Comparison of ENCODE assay signal across 11 mouse cellular contexts in genomic region chr7:99445833-99446232, GRCm38 (mm10). TPM values are rescaled to one million over a fixed set of nuclear protein-coding genes. Genes with fewer than 3 reads are reported as not detected.
DNase-seq lines count a peak whose midpoint lies in the region; ATAC-seq and TF ChIP-seq lines count a peak whose summit lies in the region.
"Had no signal": no experiment of that assay in that cellular context is flagged by ENCODE, and none has a peak within 500 bp of the region (broad histone marks: within the 10 kb centered on the region; RNA-seq: fewer than 3 reads in every experiment).

No protein-coding gene starts in this region.

- peaks cover 16% of the 10 kb centered on the region for H3K4me1 ChIP-seq in E14TG2a.4 (replicated peaks; ENCODE audit: low read depth, low read length)
- H3K4me1 ChIP-seq: liver, embryonic 15.5 days had no signal

- intact Hi-C loops in left cerebral cortex, adult 2 months (cut with DNase I): no loop called here

- ATAC-seq in megakaryocyte, adult 5-6 weeks (ENCODE audit: poor library complexity, severe bottlenecking): 0 out of 2 replicates have a peak, but pooled peaks have one; percentile 29
- ATAC-seq in activated CD4-positive, CD25-positive, alpha-beta regulatory T cell, adult 4 months: no peak

- no peak overlapping the region for H3K27ac ChIP-seq in left cerebral cortex, adult 2 months
- H3K27ac ChIP-seq: kidney, embryonic 15.5 days; liver, embryonic 15.5 days had no signal

- no peak overlapping the region for H3K4me3 ChIP-seq in left cerebral cortex, adult 2 months
- no peak overlapping the region for H3K4me3 ChIP-seq in E14TG2a.4 (replicated peaks; ENCODE audit: low read length)
- H3K4me3 ChIP-seq: kidney, embryonic 15.5 days; liver, embryonic 15.5 days had no signal

- peaks cover 19% of the 10 kb centered on the region; the same call in 1 of the 2 replicates for H3K27me3 ChIP-seq in E14TG2a.4 (ENCODE audit: insufficient read depth, low read length)
- H3K27me3 ChIP-seq: kidney, embryonic 15.5 days; liver, embryonic 15.5 days had no signal

- DNase-seq in embryo, embryonic 10 days (ENCODE audit: low spot score): peak; percentile 63
- no peak for DNase-seq in embryo, embryonic 9.5 days (ENCODE audit: extremely low spot score)
- DNase-seq in left cerebral cortex, adult 2 months (ENCODE audit: extremely low spot score in 1 of 2, low spot score in 2 of 2): no peak
- DNase-seq in left cerebral cortex, adult 11 months (ENCODE audit: low spot score): no peak
- no peak for DNase-seq in adipocyte (ENCODE audit: low spot score)
- DNase-seq: heart, adult 18-20 months had no signal

- no peaks in the 10 kb centered on the region for H3K9me3 ChIP-seq in E14TG2a.4 (ENCODE audit: low read length)
- H3K9me3 ChIP-seq: kidney, embryonic 15.5 days; liver, embryonic 15.5 days had no signal

- H3K36me3 ChIP-seq in E14TG2a.4 (ENCODE audit: insufficient read depth, low read length): no peaks in the 10 kb centered on the region
- H3K36me3 ChIP-seq: kidney, embryonic 15.5 days; liver, embryonic 15.5 days had no signal

- TF ChIP-seq CTCF in left cerebral cortex, adult 2 months (IDR thresholded peaks at IDR 0.05): peak; percentile 42
- peak; percentile 30 for TF ChIP-seq CTCF in E14TG2a.4 (conservative IDR thresholded peaks at IDR 0.05; ENCODE audit: low read length)

RNA-seq across cellular contexts. Expression of gene Klhl35, which starts 20.0 kb away (rescaled TPM):
- total RNA-seq in left cerebral cortex, adult 2 months (2021): 1 to 10 TPM; 2.3 to 2.7 TPM
- total RNA-seq in megakaryocyte, adult 5-6 weeks (2015): 1.0 and 1.1 TPM in 2 replicates
- total RNA-seq in megakaryocyte, adult 5-6 weeks (2017): not detected in 2 replicates
- not detected for polyA plus RNA-seq in activated CD4-positive, CD25-positive, alpha-beta regulatory T cell, adult 4 months (2017; shearing (Covaris generic))
- total RNA-seq: heart, adult 18-20 months had no signal

RNA-seq across cellular contexts. Expression of gene Rps3, which starts 37.7 kb away (rescaled TPM):
- 100 to 1,000 TPM; 223 to 241 TPM for total RNA-seq in left cerebral cortex, adult 2 months (2021)
- 992 and 1,050 TPM in 2 replicates for total RNA-seq in megakaryocyte, adult 5-6 weeks (2015)
- 1,038 and 1,097 TPM in 2 replicates for total RNA-seq in megakaryocyte, adult 5-6 weeks (2017)
- 1,000 to 10,000 TPM; 2,602 to 3,921 TPM for polyA plus RNA-seq in activated CD4-positive, CD25-positive, alpha-beta regulatory T cell, adult 4 months (2017; shearing (Covaris generic))

Comparison
In these comparisons a context has a peak if more than half of its experiments do, and no peak if none do; other contexts are left out.
1. RNA of gene Rps3, which starts 37.7 kb away (total RNA-seq): 992 to 1,097 TPM in megakaryocyte, adult 5-6 weeks; 223 to 241 TPM in left cerebral cortex, adult 2 months; every median in the first group is over 4 times any median in the second.